10 mouse cellular contexts compared by ENCODE assay signal in the genomic region with DNA sequence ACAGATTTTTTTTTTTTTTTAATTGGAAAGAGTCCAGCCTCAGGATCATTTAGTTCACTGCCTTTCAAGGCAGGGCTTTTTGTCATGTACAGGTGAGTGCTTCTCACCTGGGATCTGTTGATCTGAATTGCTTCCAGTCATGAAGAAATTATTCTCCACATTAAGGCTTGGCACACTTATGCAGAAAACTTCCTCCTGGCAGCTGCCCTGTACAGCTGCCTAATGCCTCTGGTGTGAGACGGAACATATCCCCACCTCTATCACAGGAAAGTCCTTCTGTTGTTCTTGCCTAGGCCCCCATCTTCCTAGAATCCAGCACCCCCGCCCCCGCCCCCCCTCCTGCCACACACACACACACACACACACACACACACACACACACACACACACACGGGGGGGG. TPM values are rescaled to one million over a fixed set of nuclear protein-coding genes. Genes with fewer than 3 reads are reported as not detected.
DNase-seq lines count a peak whose midpoint lies in the region; ATAC-seq lines count a peak whose summit lies in the region.
"Had no signal": no experiment of that assay in that cellular context is flagged by ENCODE, and none has a peak within 500 bp of the region (broad histone marks: within the 10 kb centered on the region; RNA-seq: fewer than 3 reads in every experiment).

No protein-coding gene starts in this region.

- H3K4me2 ChIP-seq in hindbrain, embryonic 13.5 days: no peak overlapping the region
- H3K4me2 ChIP-seq in forebrain, embryonic 16.5 days (ENCODE audit: low read length): no peak overlapping the region
- H3K4me2 ChIP-seq in liver, embryonic 15.5 days: peak overlapping the region; percentile 98

- H3K36me3 ChIP-seq in hindbrain, embryonic 10.5 days: no peaks in the 10 kb centered on the region
- no peaks in the 10 kb centered on the region for H3K36me3 ChIP-seq in hindbrain, embryonic 13.5 days
- no peaks in the 10 kb centered on the region for H3K36me3 ChIP-seq in forebrain, embryonic 16.5 days (ENCODE audit: control insufficient read depth, insufficient read depth)
- H3K36me3 ChIP-seq in liver, embryonic 15.5 days (replicated peaks): 0 out of 2 replicates have a peak, but pooled peaks cover 8% of the 10 kb centered on the region

- peaks cover 8% of the 10 kb centered on the region for H3K27me3 ChIP-seq in hindbrain, embryonic 10.5 days (ENCODE audit: insufficient read depth, poor library complexity, severe bottlenecking)
- H3K27me3 ChIP-seq in hindbrain, embryonic 13.5 days: peaks cover 6% of the 10 kb centered on the region; the same call in 1 of the 2 replicates
- no peaks in the 10 kb centered on the region for H3K27me3 ChIP-seq in forebrain, embryonic 16.5 days (replicated peaks; ENCODE audit: control insufficient read depth, insufficient read depth, low read length)
- H3K27me3 ChIP-seq in liver, embryonic 15.5 days: no peaks in the 10 kb centered on the region
- H3K27me3 ChIP-seq: Patski had no signal

- peak overlapping the region; percentile 40; the same call in 1 of the 2 replicates for H3K27ac ChIP-seq in hindbrain, embryonic 10.5 days
- H3K27ac ChIP-seq in hindbrain, embryonic 13.5 days: no peak overlapping the region
- H3K27ac ChIP-seq in forebrain, embryonic 16.5 days (ENCODE audit: low read length): no peak overlapping the region
- peak overlapping the region; percentile 33; the same call in 1 of the 2 replicates for H3K27ac ChIP-seq in liver, embryonic 15.5 days (replicated peaks)

- DNase-seq in hindbrain, embryonic 10.5 days (ENCODE audit: low spot score): no peak
- peak; percentile 28 for DNase-seq in NIH3T3 (ENCODE audit: low read depth)
- no peak for DNase-seq in ovary, adult 18-20 months (ENCODE audit: low spot score)
- no peak for DNase-seq in gastrocnemius, adult 18-20 months (ENCODE audit: low spot score)
- DNase-seq in frontal cortex, postnatal 36 days (ENCODE audit: low spot score in 2 of 2): no peak
- DNase-seq: thymus, postnatal 25 days had no signal

- H3K4me3 ChIP-seq in hindbrain, embryonic 10.5 days: peak overlapping the region; percentile 69
- H3K4me3 ChIP-seq in hindbrain, embryonic 13.5 days: no peak overlapping the region
- no peak overlapping the region for H3K4me3 ChIP-seq in forebrain, embryonic 16.5 days (replicated peaks; ENCODE audit: low read length)
- peak overlapping the region; percentile 80 for H3K4me3 ChIP-seq in liver, embryonic 15.5 days (replicated peaks)

- no peak overlapping the region for H3K9ac ChIP-seq in hindbrain, embryonic 13.5 days
- no peak overlapping the region for H3K9ac ChIP-seq in forebrain, embryonic 16.5 days (replicated peaks; ENCODE audit: low read depth, low read length)
- H3K9ac ChIP-seq in liver, embryonic 15.5 days: peak overlapping the region; percentile 21; the same call in 1 of the 2 replicates

- 32% methylated on average over 3 of the region's 4 CpGs for WGBS in hindbrain, embryonic 10.5 days
- WGBS in hindbrain, embryonic 13.5 days: 26% methylated on average over 2 of the region's 4 CpGs
- 17% methylated on average over 3 of the region's 4 CpGs for WGBS in forebrain, embryonic 16.5 days
- WGBS in liver, embryonic 15.5 days (ENCODE audit: insufficient replicate concordance): 13% methylated on average over 3 of the region's 4 CpGs

- no peak for ATAC-seq in hindbrain, embryonic 13.5 days (ENCODE audit: low FRiP score)
- ATAC-seq in forebrain, embryonic 16.5 days: 0 out of 2 replicates have a peak, but pooled peaks have one; percentile 36
- ATAC-seq in liver, embryonic 15.5 days (ENCODE audit: insufficient read depth): no peak
- ATAC-seq: Patski had no signal

- peaks cover 23% of the 10 kb centered on the region for H3K4me1 ChIP-seq in hindbrain, embryonic 10.5 days (replicated peaks)
- H3K4me1 ChIP-seq in hindbrain, embryonic 13.5 days (replicated peaks): peaks cover 20% of the 10 kb centered on the region
- peaks cover 14% of the 10 kb centered on the region for H3K4me1 ChIP-seq in forebrain, embryonic 16.5 days (replicated peaks; ENCODE audit: control insufficient read depth, insufficient read depth, low read length)
- H3K4me1 ChIP-seq in liver, embryonic 15.5 days (replicated peaks): peaks cover 39% of the 10 kb centered on the region

- H3K9me3 ChIP-seq in hindbrain, embryonic 10.5 days: no peaks in the 10 kb centered on the region
- no peaks in the 10 kb centered on the region for H3K9me3 ChIP-seq in hindbrain, embryonic 13.5 days
- H3K9me3 ChIP-seq in forebrain, embryonic 16.5 days (ENCODE audit: control insufficient read depth, low read length): no peaks in the 10 kb centered on the region
- H3K9me3 ChIP-seq in liver, embryonic 15.5 days (replicated peaks): no peaks in the 10 kb centered on the region

RNA-seq across cellular contexts. Expression of gene Slc39a8, which starts 0.6 kb away (rescaled TPM):
- polyA plus RNA-seq in hindbrain, embryonic 10.5 days (2016; fragmentation: Nextera tagmentation; extraction: Ambion mirVana): 17.0 and 23.6 TPM in 2 replicates
- polyA plus RNA-seq in hindbrain, embryonic 13.5 days (2015; fragmentation: Nextera tagmentation; extraction: Ambion mirVana): 10.2 and 10.9 TPM in 2 replicates
- polyA plus RNA-seq in forebrain, embryonic 16.5 days (2015; fragmentation: Nextera tagmentation; extraction: Ambion mirVana): 8.7 and 11.8 TPM in 2 replicates
- 43.0 and 45.1 TPM in 2 replicates for polyA plus RNA-seq in liver, embryonic 15.5 days (2015; fragmentation: Nextera tagmentation; extraction: Ambion mirVana)
- total RNA-seq in gastrocnemius, adult 18-20 months (2021): under 1 TPM; 0.71 to 0.85 TPM
- polyA plus RNA-seq: Patski had no signal

Comparison
In these comparisons a context has a peak if more than half of its experiments do, and no peak if none do; other contexts are left out.
1. H3K27ac ChIP-seq: peak in hindbrain, embryonic 10.5 days (single experiment) and liver, embryonic 15.5 days (single experiment); none in hindbrain, embryonic 13.5 days (single experiment) and forebrain, embryonic 16.5 days (single experiment).
2. H3K4me3 ChIP-seq: peak in hindbrain, embryonic 10.5 days (single experiment) and liver, embryonic 15.5 days (single experiment); none in hindbrain, embryonic 13.5 days (single experiment) and forebrain, embryonic 16.5 days (single experiment).